Mouse (Mus musculus) layer of hippocampus, adult 11-12 months (tissue): ENCODE measurements at regions not wholly inside any gene's neighbourhood (a gene's known extent, or its start where the extent isn't known, plus 50 kb on each side); places are given as distances from the start of the nearest gene placed in this dataset.
"Not testable (repeated sequence)": the region's sequence is repeated elsewhere in the genome, so short reads cannot be mapped to it uniquely, and the experiment has no call there.

Experiments
- DNase-seq: peaks from one replicate; pipeline ENCODE4 v3.0.0; 2022; ENCODE audit warnings: low spot score

GRCm38 (mm10) chr6:3201507-3201906, 197.9 kb downstream of the Samd9l start:
- DNase-seq = not testable (repeated sequence)

- no peak for DNase-seq
Measured at GRCm38 (mm10) chr6:3201107-3201506, 198.3 kb downstream of the Samd9l start.

- peak; percentile 16 for DNase-seq
Measured at GRCm38 (mm10) chr6:3200586-3200985, 198.8 kb downstream of the Samd9l start.

GRCm38 (mm10) chr6:3192424-3192820, 206.9 kb downstream of the Samd9l start:
- DNase-seq = not testable (repeated sequence)

GRCm38 (mm10) chr6:3191695-3192423, 207.5 kb downstream of the Samd9l start:
- not testable (repeated sequence) for DNase-seq

- DNase-seq = peak; percentile 34
Measured at GRCm38 (mm10) chr6:3183819-3184199, 215.6 kb downstream of the Samd9l start.

- DNase-seq = peak; percentile 7
Measured at GRCm38 (mm10) chr6:3182889-3183818, 216.2 kb downstream of the Samd9l start.

GRCm38 (mm10) chr6:3182424-3182841, 216.9 kb downstream of the Samd9l start:
- not testable (repeated sequence) for DNase-seq

GRCm38 (mm10) chr6:3179603-3180348, 219.6 kb downstream of the Samd9l start:
- DNase-seq = not testable (repeated sequence)

GRCm38 (mm10) chr6:3169479-3169878, 229.9 kb downstream of the Samd9l start:
- DNase-seq = not testable (repeated sequence)

GRCm38 (mm10) chr6:3166149-3166548, 233.2 kb downstream of the Samd9l start:
- not testable (repeated sequence) for DNase-seq

- DNase-seq = not testable (repeated sequence)
Measured at GRCm38 (mm10) chr6:3151901-3152300, 247.5 kb downstream of the Samd9l start.

GRCm38 (mm10) chr6:3137823-3138222, 261.5 kb downstream of the Samd9l start:
- not testable (repeated sequence) for DNase-seq

- DNase-seq = not testable (repeated sequence)
Measured at GRCm38 (mm10) chr6:3133763-3134162, 265.6 kb downstream of the Samd9l start.

GRCm38 (mm10) chr6:3116296-3116695, 283.1 kb downstream of the Samd9l start:
- not testable (repeated sequence) for DNase-seq
